Mouse (Mus musculus) lung, embryonic 15.5 days (tissue): ENCODE results near the gene Gnptg. TPM values are rescaled to one million over a fixed set of nuclear protein-coding genes. Genes with fewer than 3 reads are reported as not detected.

ENCODE experiments used
- ATAC-seq: fragments of 200-750 bp; cut with Nextera tagmentation; 2 replicates; pipeline ENCODE4 v1.8.0; 2017; ENCODE audit warnings: moderate number of reproducible peaks, borderline replicate concordance; ENCODE audit not compliant: low FRiP score, low TSS enrichment; ENCODE audit errors: extremely low read depth
- H3K27ac ChIP-seq: fragments of 300-500 bp; sonication (generic); 2 replicates; pipeline ENCODE4 v1.5.1; 2015; ENCODE audit warnings: moderate library complexity, mild to moderate bottlenecking, inconsistent platforms
- H3K27me3 ChIP-seq: fragments of 300-500 bp; sonication (generic); 2 replicates; pipeline ENCODE4 v1.6.1; 2015; ENCODE audit warnings: inconsistent platforms
- H3K36me3 ChIP-seq: fragments of 300-500 bp; sonication (generic); 2 replicates; pipeline ENCODE4 v1.6.1; 2015; ENCODE audit warnings: inconsistent platforms
- H3K4me1 ChIP-seq: fragments of 300-500 bp; sonication (generic); 2 replicates; pipeline ENCODE4 v1.6.1; 2015; ENCODE audit warnings: inconsistent platforms
- H3K4me2 ChIP-seq: fragments of 300-500 bp; sonication (generic); 2 replicates; pipeline ENCODE4 v1.6.1; 2015; ENCODE audit warnings: inconsistent platforms, mild to moderate bottlenecking, moderate library complexity
- H3K4me3 ChIP-seq: fragments of 300-500 bp; sonication (generic); 2 replicates; pipeline ENCODE4 v1.5.1; 2015; ENCODE audit warnings: mild to moderate bottlenecking, inconsistent platforms
- H3K9ac ChIP-seq: fragments of 300-500 bp; sonication (generic); 2 replicates; pipeline ENCODE4 v1.6.1; 2015; ENCODE audit warnings: inconsistent platforms
- H3K9me3 ChIP-seq: fragments of 300-500 bp; sonication (generic); 2 replicates; pipeline ENCODE4 v1.6.1; 2016; ENCODE audit warnings: inconsistent platforms
- WGBS: fragments of 180-500 bp; shearing (Covaris S2); methylation state at CpG from one replicate; pipeline ENCODE4 v1.1.7; 2015; 5-methylcytosine and 5-hydroxymethylcytosine counted together
- polyA plus RNA-seq: library from polyadenylated mRNA; unstranded; fragments of >200 nt; fragmentation: Nextera tagmentation; extraction: Ambion mirVana; gene quantifications from 2 replicates; pipeline ENCODE4 v1.2.1, GENCODE M21; 2015

Gene Gnptg
- polyA plus RNA-seq, 1 experiment from 2014 or later, result 47.2 TPM

DNA sequence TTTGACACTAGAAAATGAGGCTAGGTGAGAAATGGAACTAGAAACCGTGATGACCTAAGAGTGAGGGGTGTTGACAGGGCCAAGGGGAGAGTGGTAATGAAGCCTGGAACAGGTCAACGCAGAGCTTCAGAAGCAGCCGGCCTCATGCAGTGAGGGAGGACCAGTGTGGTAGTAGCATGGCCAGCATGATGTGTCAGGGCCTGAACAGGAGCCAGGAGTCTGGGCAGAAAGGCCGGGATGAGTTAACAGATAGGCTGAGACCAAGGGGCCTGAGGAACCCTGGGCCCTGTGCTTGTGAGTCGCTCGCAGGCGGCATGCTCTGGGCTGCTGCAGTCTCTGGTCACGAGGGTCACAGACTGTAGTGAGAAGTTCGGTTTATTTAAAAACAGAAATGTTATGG lies 21.0 kb downstream of the Gnptg start:
- H3K4me1 ChIP-seq, result no peaks in the 10 kb centered on the region; the same call in 1 of the 2 replicates
- no peak overlapping the region for H3K4me2 ChIP-seq
- WGBS, result 90% methylated on average over 9 of the region's 9 CpGs
- no peaks in the 10 kb centered on the region for H3K9me3 ChIP-seq
- H3K4me3 ChIP-seq, result no peak overlapping the region
- H3K36me3 ChIP-seq, result peaks cover 46% of the 10 kb centered on the region
- ATAC-seq, result no peak
- H3K9ac ChIP-seq, result no peak overlapping the region
- H3K27me3 ChIP-seq, result no peaks in the 10 kb centered on the region
- H3K27ac ChIP-seq, result no peak overlapping the region

DNA sequence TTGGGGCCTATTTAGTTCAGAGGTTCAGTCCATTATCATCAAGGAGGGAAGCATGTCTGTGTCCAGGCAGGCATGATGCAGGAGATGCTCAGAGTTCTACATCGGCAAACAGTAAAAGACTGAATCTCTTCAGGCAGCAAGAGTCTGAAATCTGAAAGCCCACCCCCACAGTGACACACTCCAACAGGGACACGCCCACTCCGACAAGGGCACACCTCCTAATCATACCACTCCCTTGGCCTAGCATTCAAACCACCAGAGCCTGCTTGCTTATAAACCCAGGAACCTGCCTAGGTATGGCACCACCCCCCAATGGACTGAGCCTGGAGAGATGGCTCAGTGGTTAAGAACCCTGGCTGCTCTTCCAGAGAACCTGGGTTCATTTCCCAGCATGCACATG lies 24.5 kb downstream of the Gnptg start:
- H3K4me2 ChIP-seq, result no peak overlapping the region
- H3K4me3 ChIP-seq, result no peak overlapping the region
- WGBS, result 79% methylated on average over 3 of the region's 3 CpGs
- peaks cover 73% of the 10 kb centered on the region for H3K36me3 ChIP-seq
- no peaks in the 10 kb centered on the region for H3K27me3 ChIP-seq
- no peaks in the 10 kb centered on the region for H3K9me3 ChIP-seq
- H3K4me1 ChIP-seq, result no peaks in the 10 kb centered on the region
- H3K27ac ChIP-seq, result no peak overlapping the region
- H3K9ac ChIP-seq, result no peak overlapping the region
- ATAC-seq, result no peak

DNA sequence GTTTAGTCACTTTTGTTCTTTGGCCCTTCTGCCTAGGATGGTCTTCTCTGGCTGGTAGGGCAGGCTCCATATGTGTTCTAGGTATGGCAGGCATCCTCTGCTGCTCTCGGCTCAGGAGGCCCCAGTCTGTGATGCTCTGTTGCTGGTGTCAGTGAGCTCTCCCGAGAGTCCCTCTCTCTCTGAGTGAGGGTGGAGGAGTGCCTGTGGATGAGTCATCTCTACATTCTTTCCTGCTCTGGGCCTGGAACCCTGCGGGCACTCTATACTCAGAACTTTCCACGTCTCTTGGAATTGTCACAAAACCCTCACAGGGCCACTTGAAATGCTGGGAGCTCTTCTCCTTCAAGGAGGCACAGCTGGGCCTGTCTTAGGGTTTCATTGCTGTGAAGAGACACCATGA lies 28.2 kb downstream of the Gnptg start:
- no peak overlapping the region for H3K4me3 ChIP-seq
- no peaks in the 10 kb centered on the region for H3K4me1 ChIP-seq
- no peak overlapping the region for H3K4me2 ChIP-seq
- peaks cover 87% of the 10 kb centered on the region for H3K36me3 ChIP-seq
- ATAC-seq, result no peak
- WGBS, result 77% methylated on average over 4 of the region's 4 CpGs
- H3K9ac ChIP-seq, result no peak overlapping the region
- no peaks in the 10 kb centered on the region for H3K27me3 ChIP-seq
- H3K9me3 ChIP-seq, result no peaks in the 10 kb centered on the region
- no peak overlapping the region for H3K27ac ChIP-seq

DNA sequence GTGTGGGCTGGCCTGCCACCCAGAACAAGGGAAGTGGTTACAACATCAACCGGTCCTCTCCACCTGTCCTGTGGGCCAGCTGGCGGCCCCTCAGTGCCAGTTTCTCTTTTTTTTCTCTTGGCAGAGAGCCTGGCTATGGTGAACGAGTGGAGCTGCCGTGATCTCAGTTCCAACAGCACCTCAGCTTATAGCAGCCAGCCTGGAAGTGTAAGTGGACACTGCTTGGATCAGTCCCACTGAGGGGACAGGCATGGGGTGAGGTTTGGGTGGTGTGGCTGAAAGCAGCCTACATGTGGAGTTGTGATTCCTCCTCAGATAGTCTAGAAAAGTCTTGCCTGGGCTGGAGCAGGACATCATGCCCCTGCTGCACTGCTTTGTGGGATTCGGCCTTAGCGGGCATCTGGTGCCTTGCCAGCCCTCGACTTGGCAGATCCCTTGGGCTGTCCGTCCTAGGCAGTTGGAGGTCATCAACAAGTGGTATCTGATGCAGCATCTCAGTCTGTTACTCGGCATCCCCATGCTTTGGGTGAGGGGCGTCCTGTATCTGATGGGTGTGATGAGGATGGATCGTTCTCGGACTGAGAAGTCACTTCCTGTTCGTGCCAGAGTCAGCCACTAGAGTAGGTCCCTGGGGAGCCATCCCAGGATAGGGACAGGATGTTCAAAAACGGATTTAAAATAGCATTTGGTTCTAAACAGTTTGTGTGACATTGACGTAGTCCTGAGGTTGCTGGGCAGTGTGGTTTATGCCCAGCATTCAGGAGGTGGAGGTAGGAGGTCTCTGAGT lies 29.1 kb downstream of the Gnptg start:
- no peaks in the 10 kb centered on the region for H3K4me1 ChIP-seq
- no peaks in the 10 kb centered on the region for H3K27me3 ChIP-seq
- no peak overlapping the region for H3K9ac ChIP-seq
- H3K9me3 ChIP-seq, result no peaks in the 10 kb centered on the region
- no peak overlapping the region for H3K4me2 ChIP-seq
- ATAC-seq, result no peak
- peaks cover 85% of the 10 kb centered on the region for H3K36me3 ChIP-seq
- no peak overlapping the region for H3K4me3 ChIP-seq
- H3K27ac ChIP-seq, result no peak overlapping the region
- 77% methylated on average over 15 of the region's 15 CpGs for WGBS

DNA sequence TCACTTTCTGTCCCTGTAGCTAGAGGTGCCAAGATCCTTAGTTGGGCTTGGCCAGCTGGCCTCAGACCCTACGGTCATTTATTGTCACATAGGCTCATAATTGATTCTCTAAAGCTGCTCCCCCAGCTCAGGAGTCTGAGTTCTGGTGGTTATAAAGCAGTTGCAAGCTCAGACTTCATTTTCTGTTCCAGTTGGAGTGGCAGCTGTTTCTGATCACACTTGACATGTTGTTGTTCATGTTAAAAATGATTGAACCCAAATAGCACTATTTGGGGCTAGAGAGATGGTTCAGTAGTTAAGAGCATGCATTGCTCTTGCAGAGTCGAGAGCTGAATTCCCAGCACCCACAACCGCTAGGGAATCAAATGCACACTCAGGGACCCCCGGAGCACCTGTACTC lies 29.9 kb downstream of the Gnptg start:
- Histone ChIP-seq H3K9me3 (no peaks in the 10 kb centered on the region), H3K27ac (no peak overlapping the region), H3K4me3 (no peak overlapping the region), H3K9ac (no peak overlapping the region), H3K27me3 (no peaks in the 10 kb centered on the region), H3K4me1 (no peaks in the 10 kb centered on the region), H3K36me3 (peaks cover 85% of the 10 kb centered on the region), H3K4me2 (no peak overlapping the region)
- WGBS, result 90% methylated on average over 4 of the region's 4 CpGs
- ATAC-seq, result no peak

DNA sequence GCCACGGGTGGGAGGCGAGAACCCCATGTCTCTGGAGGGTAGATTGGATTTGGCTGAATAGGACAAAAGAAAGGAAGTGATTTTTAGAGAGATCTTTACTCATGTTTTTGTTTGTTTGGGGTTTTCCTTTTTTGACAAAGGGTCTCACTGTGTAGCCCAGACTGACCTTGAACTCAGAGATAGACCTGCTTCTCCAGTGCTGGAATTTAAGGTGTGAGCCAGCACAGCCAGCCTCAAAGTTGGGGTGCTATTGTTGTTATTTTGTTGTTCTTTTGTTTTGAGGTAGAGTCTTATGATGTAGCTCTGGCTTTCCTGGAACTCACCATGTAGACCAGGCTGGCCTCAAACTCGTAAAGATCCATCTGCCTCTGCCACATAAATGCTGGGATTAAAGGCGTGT lies 37.5 kb downstream of the Gnptg start:
- Histone ChIP-seq H3K36me3 (peaks cover 60% of the 10 kb centered on the region), H3K9ac (no peak overlapping the region), H3K4me2 (no peak overlapping the region), H3K4me3 (no peak overlapping the region), H3K9me3 (no peaks in the 10 kb centered on the region), H3K27me3 (no peaks in the 10 kb centered on the region), H3K4me1 (no peaks in the 10 kb centered on the region), H3K27ac (no peak overlapping the region)
- 92% methylated on average over 4 of the region's 4 CpGs for WGBS
- ATAC-seq, result no peak

DNA sequence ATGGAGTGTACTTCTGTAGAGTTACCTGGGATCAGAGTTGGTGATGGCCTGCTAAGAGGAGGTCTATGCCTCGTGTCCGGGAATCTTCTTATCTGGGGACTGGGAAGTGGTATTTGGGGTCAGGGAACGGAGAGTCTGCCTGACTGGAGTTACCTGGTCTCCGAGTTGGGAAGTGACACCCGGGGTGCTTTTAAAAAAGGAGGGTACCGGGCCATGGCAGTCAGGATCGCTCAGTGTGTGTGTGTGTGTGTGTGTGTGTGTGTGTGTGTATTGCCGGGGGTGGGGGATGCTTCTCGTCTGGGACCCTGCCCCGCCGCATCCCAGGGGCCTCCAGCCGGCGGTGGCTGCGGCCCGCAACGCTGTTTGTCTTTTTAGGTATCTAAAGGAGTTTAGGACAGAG lies 50.8 kb downstream of the Gnptg start:
- Histone ChIP-seq H3K4me3 (peak overlapping the region; percentile 95), H3K4me1 (peaks cover 25% of the 10 kb centered on the region), H3K27me3 (no peaks in the 10 kb centered on the region), H3K4me2 (peak overlapping the region; percentile 84), H3K27ac (no peak overlapping the region), H3K36me3 (peaks cover 12% of the 10 kb centered on the region; the same call in 1 of the 2 replicates), H3K9ac (peak overlapping the region; percentile 88), H3K9me3 (no peaks in the 10 kb centered on the region)
- no peak for ATAC-seq
- 4% methylated on average over 16 of the region's 16 CpGs for WGBS

DNA sequence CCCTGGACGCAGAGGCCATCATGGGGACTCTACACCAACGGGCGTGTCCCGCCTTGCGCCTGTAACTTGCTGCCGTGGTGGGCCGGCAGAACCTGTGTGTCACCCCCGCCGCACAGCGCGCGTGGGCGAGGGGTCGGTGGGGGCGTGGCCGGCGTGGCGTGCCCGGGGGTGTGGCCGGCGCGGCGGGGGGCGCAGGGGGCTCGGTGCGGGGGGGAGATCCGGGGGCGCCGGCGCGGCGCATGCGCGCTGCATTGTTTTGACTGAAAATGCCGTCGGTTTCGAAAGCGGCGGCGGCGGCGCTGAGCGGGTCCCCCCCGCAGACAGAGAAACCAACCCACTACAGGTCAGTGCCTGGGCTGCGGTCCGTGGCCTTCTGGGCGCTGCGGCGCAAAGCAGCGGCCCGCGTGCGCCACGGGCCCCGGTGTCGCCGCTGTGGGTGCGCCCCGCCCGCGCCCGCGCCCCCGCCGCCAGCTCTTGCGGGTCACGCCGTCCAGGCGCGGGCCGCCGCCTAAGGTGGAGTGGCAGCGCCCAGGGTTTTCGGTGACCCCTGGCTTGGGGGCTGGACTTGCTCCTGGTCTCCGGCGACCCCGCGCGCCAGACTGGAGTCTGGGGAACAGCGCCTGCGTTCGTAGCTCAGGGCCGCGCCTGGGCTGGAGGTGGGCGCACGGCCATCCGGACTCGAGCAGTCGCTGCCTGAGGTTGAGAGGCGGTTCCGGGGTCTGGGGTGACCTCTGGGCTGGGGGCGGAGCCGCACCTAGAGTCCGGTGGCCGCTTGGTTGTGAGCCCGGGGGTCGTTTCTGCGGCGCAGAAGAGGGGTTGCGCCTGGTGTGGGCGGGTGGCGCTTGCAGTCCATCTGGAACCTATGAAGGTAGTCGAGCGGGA lies 51.5 kb downstream of the Gnptg start, which contains the start of gene Unkl:
Gene Unkl (plus strand): TSS at position 248 of the 882 bp plus-strand sequence.
- Histone ChIP-seq H3K4me3 (peak within 1 kb of the TSS; percentile 95), H3K27me3 (no peaks in the 10 kb centered on the region), H3K9ac (peak within 1 kb of the TSS; percentile 88), H3K36me3 (peaks cover 9% of the 10 kb centered on the region; the same call in 1 of the 2 replicates), H3K4me2 (peak within 1 kb of the TSS; percentile 84), H3K9me3 (no peaks in the 10 kb centered on the region), H3K4me1 (peaks cover 30% of the 10 kb centered on the region), H3K27ac (peak within 1 kb of the TSS; percentile 83)
- WGBS, result under 1% methylated on average over 94 of the region's 104 CpGs
- peak; percentile 44 for ATAC-seq

DNA sequence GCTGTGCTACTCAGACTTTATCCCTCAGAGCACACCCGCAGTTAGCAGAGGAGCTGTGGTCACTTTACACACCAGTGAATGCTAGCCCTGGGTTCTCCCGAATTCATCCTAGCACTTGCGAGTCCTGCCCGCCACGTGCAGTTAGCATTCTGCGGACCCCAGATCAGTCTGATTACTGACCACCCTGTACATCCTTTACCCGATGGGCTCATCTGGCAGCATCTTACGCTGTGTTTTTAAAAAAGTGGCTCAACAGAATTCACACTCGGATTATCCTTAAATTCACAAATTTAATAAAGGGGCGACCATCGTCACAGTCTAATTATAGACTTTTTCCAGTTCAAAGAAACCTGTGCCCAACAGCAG lies 52.2 kb downstream of the Gnptg start:
- Histone ChIP-seq H3K4me2 (peak overlapping the region; percentile 84), H3K36me3 (peaks cover 9% of the 10 kb centered on the region; the same call in 1 of the 2 replicates), H3K27me3 (no peaks in the 10 kb centered on the region), H3K27ac (peak overlapping the region; percentile 83), H3K9me3 (no peaks in the 10 kb centered on the region), H3K4me1 (peaks cover 32% of the 10 kb centered on the region), H3K9ac (peak overlapping the region; percentile 88), H3K4me3 (peak overlapping the region; percentile 95)
- ATAC-seq, result no peak
- 4% methylated on average over 11 of the region's 11 CpGs for WGBS

DNA sequence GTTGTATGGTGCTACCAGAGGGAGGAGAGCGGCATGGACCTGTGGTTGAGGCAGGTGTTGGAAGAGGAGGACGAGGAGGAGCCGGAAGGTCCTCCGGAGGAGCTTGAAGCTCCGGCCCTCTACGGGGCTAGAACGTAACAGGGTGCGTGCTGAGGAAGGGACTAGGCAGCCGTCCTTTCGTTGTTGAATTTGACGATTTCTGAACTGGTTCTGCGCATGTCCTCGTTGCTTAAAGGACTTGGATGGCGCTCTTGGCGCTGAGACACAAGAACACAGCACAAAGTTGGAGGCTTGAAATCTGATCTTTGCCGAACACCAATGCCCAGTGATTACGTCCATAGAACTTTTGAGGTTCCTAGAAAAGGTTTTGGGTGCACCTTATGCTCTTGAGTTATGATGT lies 55.0 kb downstream of the Gnptg start:
- peak overlapping the region; percentile 84 for H3K4me2 ChIP-seq
- H3K27me3 ChIP-seq, result no peaks in the 10 kb centered on the region
- ATAC-seq, result no peak; the same call in 1 of the 2 replicates
- no peaks in the 10 kb centered on the region for H3K9me3 ChIP-seq
- H3K4me3 ChIP-seq, result peak overlapping the region; percentile 69
- H3K4me1 ChIP-seq, result peaks cover 30% of the 10 kb centered on the region
- no peaks in the 10 kb centered on the region for H3K36me3 ChIP-seq
- H3K9ac ChIP-seq, result peak overlapping the region; percentile 65
- H3K27ac ChIP-seq, result no peak overlapping the region
- WGBS, result 6% methylated on average over 17 of the region's 17 CpGs

DNA sequence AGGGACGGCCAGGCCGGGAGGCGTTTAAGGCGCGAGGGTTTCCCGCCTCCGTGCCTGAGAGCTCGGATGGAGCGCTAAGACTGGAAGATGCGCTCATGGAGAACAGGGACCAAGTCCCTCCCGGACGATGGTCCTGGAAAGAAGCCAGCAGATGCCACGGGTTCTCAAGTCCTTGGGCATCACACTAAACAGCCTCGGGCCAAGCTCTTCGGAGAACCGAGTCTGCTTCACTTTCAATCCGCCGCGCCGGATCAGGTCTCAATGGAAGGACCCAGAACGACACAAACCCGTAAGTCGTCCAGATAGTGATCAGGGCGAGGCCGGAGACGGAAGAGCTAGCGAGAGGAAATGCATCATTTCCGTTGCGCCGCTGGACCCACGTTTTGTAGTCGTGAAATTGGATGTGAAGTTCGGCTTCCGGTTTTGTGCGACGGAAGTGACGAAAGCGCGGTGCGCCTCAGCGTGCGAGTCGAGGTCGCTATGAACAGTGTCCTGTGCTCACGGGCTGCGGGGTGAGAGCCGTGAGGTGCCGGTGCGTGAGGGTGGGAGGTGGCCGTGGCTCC lies 55.7 kb downstream of the Gnptg start, which contains the start of gene BC003965:
Gene BC003965 (plus strand): TSS at position 426 of the 563 bp plus-strand sequence.
- H3K27ac ChIP-seq, result peak within 1 kb of the TSS; percentile 92
- peaks cover 22% of the 10 kb centered on the region for H3K4me1 ChIP-seq
- H3K36me3 ChIP-seq, result no peaks in the 10 kb centered on the region
- H3K4me3 ChIP-seq, result peak within 1 kb of the TSS; percentile 69
- H3K27me3 ChIP-seq, result no peaks in the 10 kb centered on the region
- no peaks in the 10 kb centered on the region for H3K9me3 ChIP-seq
- peak within 1 kb of the TSS; percentile 75 for H3K9ac ChIP-seq
- H3K4me2 ChIP-seq, result peak within 1 kb of the TSS; percentile 84
- WGBS, result under 1% methylated on average over 50 of the region's 50 CpGs
- ATAC-seq, result peak; percentile 82
